Mouse (Mus musculus) regulatory T cell (primary cell): ENCODE results near the gene Fry.

Experiments used
- in situ Hi-C: fragments of 300-600 bp; cut with MboI, MseI; formaldehyde crosslinking; loops from one replicate; pipeline ENCODE4 v1.15.1; 2025; ENCODE audit warnings: high pct_unique_total_duplicates

Gene Fry

DNA sequence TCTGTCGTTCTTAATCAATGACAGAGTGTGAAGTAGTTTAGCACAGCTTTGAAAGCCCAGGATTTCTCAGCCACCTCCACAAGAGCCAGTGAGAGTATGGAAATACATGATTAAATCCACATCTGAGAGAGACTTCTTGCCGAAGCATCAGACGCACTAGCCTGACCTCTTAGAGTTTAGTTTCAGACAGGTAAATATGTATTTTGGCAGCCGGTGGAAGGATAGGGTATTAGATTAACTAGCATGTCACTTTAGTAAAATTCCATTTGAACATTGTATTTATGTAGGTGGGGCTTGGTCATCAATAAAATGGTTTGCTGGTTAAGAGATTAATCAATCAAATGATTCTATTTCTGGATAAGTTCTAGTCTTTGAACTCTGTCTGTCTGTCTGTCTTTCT is 152.0 kb downstream of the Fry start:
- in situ Hi-C loops, result no loop called here

- in situ Hi-C loops, result no loop called here
These were observed 153.7 kb downstream of the Fry start for GRCm38 (mm10) chr5:150272173-150272572.

DNA sequence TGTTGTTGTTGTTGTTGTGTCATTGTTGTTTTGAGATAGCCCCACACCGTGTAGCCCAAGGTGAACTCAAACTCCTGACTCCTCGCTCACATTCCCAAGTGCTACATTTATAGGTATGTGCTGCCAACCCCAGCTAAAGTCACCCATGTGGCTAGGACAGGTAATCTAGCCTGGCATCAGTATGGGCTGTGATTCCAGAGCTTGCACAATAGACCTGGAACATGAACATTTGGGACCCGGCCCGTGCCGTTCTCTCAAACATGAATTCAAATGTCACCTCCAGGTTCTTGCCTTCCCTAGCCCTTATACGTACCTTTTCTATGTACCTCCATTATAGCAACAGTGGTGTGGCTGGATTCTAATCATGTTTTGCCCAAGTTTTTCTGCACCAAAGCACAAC is 156.9 kb downstream of the Fry start:
- in situ Hi-C loops, result no loop called here

GRCm38 (mm10) chr5:150276611-150277010 is 158.2 kb downstream of the Fry start:
- in situ Hi-C loops, result no loop called here

DNA sequence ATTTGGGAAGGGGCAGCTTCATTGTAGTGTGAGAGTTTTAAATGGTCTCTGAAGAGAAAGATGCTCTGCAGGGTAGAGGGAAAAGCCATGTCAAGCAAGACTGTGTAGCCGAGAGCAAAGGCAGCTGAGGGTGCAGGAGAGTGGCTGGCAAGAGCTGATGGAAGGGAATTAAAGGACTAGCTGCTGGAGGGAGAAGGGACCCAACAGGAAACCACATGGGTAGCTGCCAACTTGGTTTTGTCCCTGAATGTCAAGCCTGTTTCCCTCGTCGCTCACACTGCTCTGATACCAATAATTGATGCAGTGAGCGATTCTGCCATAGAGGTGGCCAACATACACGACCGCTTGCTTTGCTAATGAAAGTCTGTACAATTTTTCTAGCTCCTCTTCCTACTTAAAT is 160.9 kb downstream of the Fry start:
- in situ Hi-C loops, result no loop called here

- in situ Hi-C loops, result no loop called here
These were observed 162.6 kb downstream of the Fry start for GRCm38 (mm10) chr5:150281084-150281483.

GRCm38 (mm10) chr5:150282091-150282490 is 163.6 kb downstream of the Fry start:
- in situ Hi-C loops, result no loop called here

DNA sequence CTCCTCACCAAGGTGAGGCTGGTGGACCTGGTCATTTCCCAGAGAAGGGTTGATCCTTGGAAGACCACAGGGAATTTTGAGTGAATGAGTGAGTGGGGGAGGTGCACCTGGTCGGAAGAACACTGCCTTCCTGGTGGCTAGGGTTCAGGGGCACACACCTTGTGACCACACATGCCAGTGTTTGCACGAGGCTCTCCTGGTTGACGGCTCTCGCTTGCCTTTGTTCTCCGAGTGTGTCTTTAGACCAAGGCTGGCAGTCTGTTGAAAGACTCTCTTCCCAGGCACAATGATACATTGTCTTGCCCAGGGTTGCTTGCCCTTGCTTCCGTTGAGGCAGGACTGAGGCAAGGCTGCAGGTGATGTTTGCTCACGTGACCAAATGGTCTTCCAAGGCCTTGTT is 169.5 kb downstream of the Fry start:
- in situ Hi-C loops, result no loop called here

DNA sequence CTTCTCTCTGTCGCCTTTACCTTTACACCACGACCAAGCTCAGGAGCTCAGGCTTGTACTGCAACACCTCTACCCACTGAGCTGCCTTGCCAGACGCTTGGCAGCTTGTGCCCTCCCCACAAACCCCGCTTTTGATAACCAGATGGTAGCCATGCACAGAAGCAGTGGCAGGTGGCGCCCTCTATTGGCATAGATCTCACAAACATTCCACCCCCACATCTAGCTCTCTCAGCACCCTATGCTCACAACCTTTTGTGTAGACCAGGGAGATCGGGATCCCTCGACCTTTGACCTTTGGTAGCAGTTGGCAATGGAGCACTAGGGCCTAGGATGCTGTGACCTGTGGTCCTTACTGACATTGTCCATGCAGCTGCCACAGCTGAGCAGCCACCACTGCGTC is 171.2 kb downstream of the Fry start:
- in situ Hi-C loops, result no loop called here

DNA sequence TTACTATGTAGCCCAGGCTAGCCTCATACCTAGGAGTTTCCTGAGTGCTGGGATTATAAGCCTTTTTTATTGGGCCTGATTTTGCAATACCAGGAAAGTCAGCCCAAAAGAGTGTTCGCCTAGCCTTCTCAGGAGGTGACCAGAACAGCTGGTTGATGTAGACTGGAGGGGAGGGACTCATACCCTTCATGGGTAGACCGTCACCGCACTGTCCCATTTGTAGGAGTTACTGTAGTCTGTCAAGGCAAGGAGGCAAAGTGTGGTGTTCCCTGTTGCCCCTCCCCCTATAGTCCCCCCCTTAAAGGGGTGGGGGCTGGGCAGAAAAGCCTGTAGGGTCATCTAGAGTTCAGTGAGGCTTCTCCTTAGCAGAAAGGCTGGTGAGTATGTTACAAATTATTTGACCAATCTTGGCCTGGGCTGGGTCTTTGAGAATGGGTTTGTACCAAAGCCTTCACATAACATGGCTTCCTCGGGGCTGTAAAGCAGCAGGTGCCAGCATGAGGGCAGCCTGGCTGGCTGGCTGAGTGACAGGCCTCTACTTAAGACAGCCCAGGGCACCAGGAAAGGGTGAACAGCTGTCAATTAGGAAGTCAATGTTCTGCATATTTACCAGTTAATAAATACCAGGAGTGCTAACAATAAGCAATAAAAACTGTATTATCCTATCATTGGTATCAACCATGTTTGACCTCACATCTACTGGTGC is 172.2 kb downstream of the Fry start:
- in situ Hi-C loops, result no loop called here

DNA sequence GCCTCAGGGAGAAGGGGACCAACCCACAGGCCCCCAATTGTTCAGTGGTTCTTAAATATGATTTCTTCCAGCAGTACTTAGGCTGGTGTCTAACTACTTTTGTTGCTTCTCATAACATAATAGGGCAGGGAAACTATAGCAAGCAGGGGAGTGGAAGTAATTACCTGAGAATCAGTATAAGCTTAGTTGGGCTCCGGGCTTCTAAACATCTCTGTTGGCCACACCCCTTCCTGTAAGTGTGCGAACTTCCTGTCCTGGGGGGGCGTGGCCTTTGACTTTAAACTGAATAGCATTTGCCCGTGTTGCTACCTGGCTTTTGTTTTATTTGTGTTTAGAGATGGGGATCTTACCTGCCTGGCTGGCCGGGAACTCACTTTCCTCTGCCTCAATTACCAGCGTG is 172.8 kb downstream of the Fry start:
- in situ Hi-C loops, result no loop called here

GRCm38 (mm10) chr5:150292186-150292585 is 173.7 kb downstream of the Fry start:
- in situ Hi-C loops, result no loop called here

GRCm38 (mm10) chr5:150294306-150294705 is 175.9 kb downstream of the Fry start:
- in situ Hi-C loops, result no loop called here

GRCm38 (mm10) chr5:150295096-150295495 is 176.7 kb downstream of the Fry start:
- in situ Hi-C loops, result no loop called here

DNA sequence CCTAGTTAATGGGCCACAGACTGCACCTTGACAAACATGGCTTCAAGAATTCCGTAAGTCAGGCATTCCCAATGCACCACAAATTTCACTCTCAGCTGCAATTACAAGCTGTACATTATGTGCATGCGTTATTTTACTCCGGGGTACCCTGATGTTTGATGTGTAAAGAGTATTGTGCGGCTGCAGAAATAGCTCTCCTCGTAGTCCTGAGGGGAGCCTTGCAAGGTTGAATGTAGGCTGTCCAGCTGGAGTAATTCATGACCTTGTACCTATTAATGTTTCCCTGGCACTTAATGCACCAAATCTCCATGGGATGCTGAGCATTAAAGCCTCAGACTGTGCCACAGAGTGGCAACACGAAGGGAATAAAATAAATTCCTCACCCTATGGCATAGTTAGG is 180.5 kb downstream of the Fry start:
- in situ Hi-C loops, result no loop called here

DNA sequence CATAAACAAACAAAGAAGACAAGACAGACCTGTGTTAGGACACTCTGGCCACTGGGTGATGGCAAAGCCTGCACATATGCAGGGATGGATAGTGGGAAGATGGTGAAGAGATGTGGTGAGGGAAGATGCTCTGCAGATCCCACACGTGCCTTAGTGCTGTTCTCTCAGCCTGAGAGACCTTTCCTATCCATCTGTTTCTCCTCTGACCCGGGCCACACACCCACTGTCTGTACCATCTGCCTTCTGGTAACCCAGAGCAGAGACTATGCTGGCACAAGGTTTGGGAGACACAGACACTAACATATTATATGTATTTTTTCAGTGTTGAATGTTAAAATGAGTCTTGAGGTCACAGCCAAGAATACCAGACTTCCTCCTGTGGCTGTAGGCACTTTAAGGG is 183.7 kb downstream of the Fry start:
- in situ Hi-C loops, result no loop called here

DNA sequence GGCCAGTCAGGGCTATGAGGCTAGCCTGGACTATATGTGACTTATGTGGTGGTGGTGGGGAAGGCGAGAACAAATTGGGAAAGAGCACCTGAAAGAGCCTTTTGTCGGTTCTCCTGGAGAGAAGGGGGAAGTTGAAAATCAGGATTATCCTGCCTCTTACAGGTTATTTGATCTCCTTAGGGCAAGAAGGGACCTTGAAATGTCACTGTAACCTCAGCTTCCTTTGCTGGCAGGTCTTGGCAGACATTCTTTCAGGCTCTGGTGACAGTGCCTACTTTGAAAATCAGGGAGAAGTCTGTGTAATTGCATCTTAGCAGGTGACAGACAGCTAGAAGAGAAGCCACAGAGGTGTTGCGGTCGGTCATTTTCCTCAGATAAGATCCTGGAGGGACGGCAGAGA is 184.6 kb downstream of the Fry start:
- in situ Hi-C loops, result no loop called here

DNA sequence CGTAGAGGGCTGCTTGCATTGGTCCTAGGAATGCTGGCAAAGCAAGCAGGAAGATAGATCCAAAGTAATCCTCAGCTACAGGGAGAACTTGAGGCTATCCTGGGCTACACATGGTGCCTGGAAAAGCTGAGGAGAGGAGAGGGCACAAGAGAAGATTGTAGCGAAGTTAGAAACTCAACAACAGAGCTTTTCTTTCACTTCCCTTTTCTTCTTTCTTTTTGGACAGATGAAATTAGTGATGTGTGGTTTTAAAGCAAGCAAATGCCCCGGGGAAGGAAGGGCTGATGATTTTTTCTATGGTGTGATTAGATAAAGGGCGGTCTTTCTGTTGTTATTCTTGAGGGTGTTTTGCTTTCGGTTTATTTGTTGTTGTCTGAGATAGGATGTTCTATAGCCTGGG is 188.1 kb downstream of the Fry start:
- in situ Hi-C loops, result no loop called here

- in situ Hi-C loops, result no loop called here
These were observed 194.8 kb downstream of the Fry start for GRCm38 (mm10) chr5:150313229-150313628.

DNA sequence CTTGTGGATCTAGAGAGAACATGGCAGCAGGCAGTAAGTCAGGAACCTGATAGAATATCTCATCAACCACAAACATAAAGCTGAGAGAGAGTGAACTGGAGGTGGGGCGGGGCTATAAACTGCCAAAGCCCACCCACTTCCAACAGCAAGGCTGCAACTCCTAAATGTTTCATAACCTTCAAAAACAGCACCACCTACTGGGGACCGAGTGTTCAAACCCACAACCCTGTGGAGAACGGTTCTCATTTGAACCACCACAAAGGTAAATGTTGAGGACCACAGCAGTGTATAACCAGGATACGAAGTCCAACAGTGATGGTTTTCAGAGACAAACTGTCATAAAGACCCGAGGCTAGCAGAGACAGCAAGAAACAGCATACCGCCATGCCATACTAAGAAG is 196.1 kb downstream of the Fry start:
- in situ Hi-C loops, result no loop called here

GRCm38 (mm10) chr5:150325411-150325810 is 207.0 kb downstream of the Fry start:
- in situ Hi-C loops, result no loop called here

DNA sequence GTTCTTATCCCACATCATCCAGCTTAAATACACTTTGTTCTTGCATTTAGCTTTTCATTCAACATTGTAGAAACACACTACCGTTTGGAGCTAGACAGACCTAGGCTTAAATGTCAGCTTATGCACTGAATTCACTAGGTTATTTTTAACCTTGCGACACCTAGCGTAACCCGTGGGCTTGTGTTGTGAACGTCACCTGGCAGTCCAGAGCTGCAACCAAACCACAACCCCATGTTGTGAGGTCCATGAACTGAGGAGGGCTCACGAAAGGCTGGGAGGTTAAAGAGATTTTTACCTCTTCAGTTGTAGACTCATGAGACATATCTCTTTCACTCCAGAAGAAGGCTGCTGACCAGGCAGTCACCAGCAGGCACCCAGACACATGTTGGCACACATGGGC is 210.2 kb downstream of the Fry start:
- in situ Hi-C loops, result no loop called here

DNA sequence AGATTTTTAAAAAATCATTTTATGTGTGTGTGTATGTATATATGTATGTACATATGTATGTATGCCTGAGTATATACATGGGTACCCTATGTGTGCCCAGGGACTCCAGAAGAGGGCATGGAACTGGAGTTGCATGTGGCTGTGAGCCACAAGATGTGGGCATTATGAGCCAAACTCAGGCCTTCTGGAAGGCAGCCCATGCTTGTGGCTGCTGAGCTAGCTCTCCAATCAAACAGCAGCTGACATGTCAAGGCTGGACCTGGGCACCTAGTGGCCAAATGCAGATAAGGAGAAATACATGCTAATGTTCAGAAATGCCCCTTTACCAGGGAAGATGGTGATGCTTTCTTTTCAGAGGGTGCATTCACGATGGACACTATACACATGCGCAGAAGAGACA is 213.4 kb downstream of the Fry start:
- in situ Hi-C loops, result no loop called here

GRCm38 (mm10) chr5:150332810-150333209 is 214.4 kb downstream of the Fry start:
- in situ Hi-C loops, result no loop called here
